Mouse (Mus musculus) olfactory bulb, adult 2 months (tissue): ENCODE results near the gene Erg.

Experiments used
- CTCF ChIP-seq: fragments of 200-500 bp; IDR thresholded peaks from 2 replicates; pipeline ENCODE4 v1.5.1; 2012; ENCODE audit warnings: low read depth, mild to moderate bottlenecking, low read length, moderate library complexity; ENCODE audit not compliant: insufficient read depth
- POLR2A ChIP-seq: fragments of 200-500 bp; IDR thresholded peaks from 2 replicates; pipeline ENCODE4 v1.6.1; 2012; ENCODE audit warnings: mild to moderate bottlenecking, low read depth, low read length, moderate library complexity; ENCODE audit not compliant: insufficient read depth

DNA sequence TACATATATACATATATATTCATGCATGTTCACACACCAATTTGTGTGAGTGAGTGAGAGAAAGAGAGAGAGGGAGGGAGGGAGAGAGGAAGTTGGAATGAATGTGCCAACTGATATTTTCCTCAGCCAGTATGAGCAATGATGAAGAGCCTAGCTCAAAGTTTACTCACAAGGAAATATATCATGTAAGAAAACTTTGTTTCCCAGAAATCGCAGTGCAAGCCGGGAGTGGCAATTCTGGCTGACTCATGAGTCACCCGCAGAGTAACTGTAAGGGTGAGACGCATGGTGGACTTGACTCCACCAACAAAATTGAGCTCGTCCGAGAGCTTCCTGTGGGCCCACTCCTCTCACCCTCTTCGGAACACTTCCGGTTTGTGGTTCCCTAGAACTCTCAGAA is 149.8 kb downstream of the Erg start:
- TF ChIP-seq CTCF = no peak
- no peak for TF ChIP-seq POLR2A
